Mouse (Mus musculus) left cerebral cortex, postnatal 10 days (tissue): ENCODE results near the gene 3110082I17Rik. TPM values are rescaled to one million over a fixed set of nuclear protein-coding genes. Genes with fewer than 3 reads are reported as not detected.

Source experiments
- DNase-seq, 2 experiments: peaks; one replicate each; pipeline ENCODE4 v3.0.0; 2021 to 2022; ENCODE audit warnings: low spot score in 2 of 2, mixed read lengths in 1 of 2; ENCODE audit errors: extremely low spot score in 1 of 2
- intact Hi-C: fragments of 180-260 bp; cut with DNase I; formaldehyde crosslinking; loops from one replicate; pipeline ENCODE4 v1.15.1; 2025
- total RNA-seq, 2 experiments: library from RNA; stranded (reverse); gene quantifications; 2 replicates each; pipeline ENCODE4 v1.2.3; 2021

3110082I17Rik gene
- total RNA-seq, 2 experiments from 2014 or later, result 20.1 to 20.2 TPM

- intact Hi-C loops, result loop anchor here (5.0 kb wide), 1 partner anchor 103 kb away; no protein-coding TSS in a partner anchor
Observed at GRCm38 (mm10) chr5:139464874-139465273, 4.5 kb upstream of the 3110082I17Rik start.

GRCm38 (mm10) chr5:139459938-139460337 is 389 bp downstream of the 3110082I17Rik start:
- DNase-seq, result no peak
- intact Hi-C loops, result loop anchor here (5.0 kb wide), 1 partner anchor 93 kb away; no protein-coding TSS in a partner anchor

More at GRCm38 (mm10) chr5:139464874-139465273, 4.5 kb upstream of the 3110082I17Rik start:
- no peak for DNase-seq

DNA sequence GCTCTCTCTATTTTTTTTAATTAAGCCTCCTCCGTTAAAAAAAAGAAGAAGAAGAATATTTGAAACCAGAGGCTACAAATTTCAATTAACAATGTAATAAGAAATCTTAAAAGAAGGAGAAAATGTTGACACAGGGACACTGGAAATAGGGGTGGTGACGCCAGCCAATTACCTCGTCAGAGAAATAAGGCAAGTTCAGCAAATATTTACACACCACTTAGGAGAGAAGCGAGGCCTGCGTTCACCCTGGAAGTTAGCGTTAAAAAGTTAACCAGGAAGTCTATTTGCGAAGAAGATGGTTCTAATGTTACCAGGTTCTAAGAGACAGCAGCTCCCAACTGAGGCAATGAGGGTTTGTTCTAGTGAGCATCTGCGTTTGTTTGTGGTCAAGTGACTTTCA is 3.1 kb downstream of the 3110082I17Rik start:
- no peak for DNase-seq
- intact Hi-C loops, result loop anchor here (5.0 kb wide), 1 partner anchor 90 kb away; no protein-coding TSS in a partner anchor

DNA sequence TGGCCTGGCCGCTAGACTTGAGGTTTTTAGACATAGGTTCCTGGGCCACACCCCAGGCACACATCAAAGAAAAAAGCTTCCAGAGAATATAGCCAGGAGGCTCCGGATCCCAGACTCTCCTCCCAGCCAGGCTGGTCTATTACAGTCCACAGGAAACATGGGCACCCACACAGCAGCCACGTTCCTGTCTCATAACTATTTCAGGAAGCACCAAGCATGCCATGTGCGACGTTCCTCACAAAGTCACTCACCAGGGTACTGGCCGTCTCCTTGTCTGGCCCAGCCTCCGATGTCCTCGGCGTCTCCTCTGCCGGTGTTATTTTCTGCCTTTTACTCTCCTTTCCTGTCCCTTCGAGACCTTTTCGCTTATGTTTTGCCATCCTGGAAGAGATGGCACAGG is 5.2 kb downstream of the 3110082I17Rik start:
- no peak for DNase-seq
- intact Hi-C loops, result loop anchor here (5.0 kb wide), 1 partner anchor 88 kb away; no protein-coding TSS in a partner anchor

DNA sequence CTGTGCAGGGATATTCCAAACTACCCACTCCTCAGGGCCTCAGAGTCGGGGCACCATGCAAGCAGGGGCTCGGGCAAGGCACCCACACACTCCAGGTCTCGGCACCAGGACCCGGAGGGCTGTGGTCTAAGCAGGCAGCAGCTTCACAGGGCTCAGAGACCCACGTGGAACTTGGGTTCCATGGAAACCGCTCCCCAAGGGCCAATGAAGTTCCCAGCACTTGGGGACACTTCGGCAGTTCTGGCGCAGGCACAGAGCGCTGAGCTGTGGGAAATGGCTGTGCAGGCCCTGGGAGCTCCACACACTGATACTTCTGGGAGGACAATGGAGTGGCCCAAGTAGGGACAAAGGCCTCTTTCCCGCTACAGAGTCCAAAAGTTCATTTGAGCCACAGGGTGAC is 7.3 kb downstream of the 3110082I17Rik start:
- intact Hi-C loops, result no loop called here
- DNase-seq, result no peak

GRCm38 (mm10) chr5:139449926-139450325 is 10.4 kb downstream of the 3110082I17Rik start:
- intact Hi-C loops, result loop anchor here (5.0 kb wide), 1 partner anchor 88 kb away; no protein-coding TSS in a partner anchor
- DNase-seq, result no peak

DNA sequence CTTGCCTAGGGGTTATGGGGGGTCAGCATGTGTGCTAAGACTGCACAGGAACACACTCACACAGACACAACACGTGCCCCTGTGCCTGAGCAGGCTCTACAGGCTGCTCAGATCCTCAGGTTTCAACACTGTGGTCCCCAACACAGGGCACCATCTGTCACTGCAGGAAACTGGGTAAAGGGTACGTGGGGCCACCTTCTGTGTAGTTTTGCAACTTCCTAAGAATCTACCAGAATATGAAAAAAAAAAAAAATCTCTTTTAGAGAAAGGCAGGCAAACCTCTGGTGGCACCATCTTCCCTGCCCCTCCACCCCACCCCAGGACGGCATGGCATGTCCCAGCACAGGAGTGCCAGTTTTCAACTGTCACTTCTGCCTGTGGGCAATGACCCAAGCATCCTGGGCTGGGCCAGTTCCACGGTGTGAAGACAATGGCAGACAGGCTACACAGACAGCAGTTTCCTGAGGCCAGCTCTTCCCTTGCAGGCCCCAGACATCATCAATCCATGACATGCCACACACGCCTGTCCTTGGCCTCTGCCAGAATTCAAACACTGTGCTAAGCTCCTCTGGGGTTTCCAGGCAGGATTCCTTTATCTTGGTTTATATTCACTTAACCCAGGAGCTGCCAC is 11.1 kb downstream of the 3110082I17Rik start:
- intact Hi-C loops, result loop anchor here (5.0 kb wide), 1 partner anchor 87 kb away; no protein-coding TSS in a partner anchor
- DNase-seq, result no peak

DNA sequence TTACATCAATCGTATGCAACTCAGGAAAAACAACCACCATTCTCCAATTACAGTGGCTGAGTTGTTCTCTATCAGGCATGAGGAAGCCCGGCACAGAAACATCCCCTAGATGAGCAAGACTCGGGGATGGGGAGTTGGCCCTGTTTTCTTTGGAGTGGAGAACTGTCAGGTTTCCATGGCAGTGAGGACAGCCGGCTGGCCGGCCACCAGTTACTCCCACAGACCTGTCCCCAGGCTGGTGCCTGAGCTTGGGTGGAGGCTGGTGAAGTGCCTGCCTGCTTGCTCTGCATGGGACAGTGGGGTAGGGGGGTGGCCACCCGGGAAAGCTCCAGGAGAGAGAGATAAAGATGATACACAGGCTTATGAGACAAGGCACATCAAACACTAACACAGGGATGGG is 12.3 kb downstream of the 3110082I17Rik start:
- DNase-seq, result no peak
- intact Hi-C loops, result loop anchor here (5.0 kb wide), 1 partner anchor 86 kb away; no protein-coding TSS in a partner anchor

GRCm38 (mm10) chr5:139445258-139445657 is 15.1 kb downstream of the 3110082I17Rik start:
- intact Hi-C loops, result loop anchor here (5.0 kb wide), 1 partner anchor 83 kb away; no protein-coding TSS in a partner anchor
- peak in 1 of 2 experiments; percentile 69 for DNase-seq

GRCm38 (mm10) chr5:139442962-139443361 is 17.4 kb downstream of the 3110082I17Rik start:
- intact Hi-C loops, result no loop called here
- no peak for DNase-seq

DNA sequence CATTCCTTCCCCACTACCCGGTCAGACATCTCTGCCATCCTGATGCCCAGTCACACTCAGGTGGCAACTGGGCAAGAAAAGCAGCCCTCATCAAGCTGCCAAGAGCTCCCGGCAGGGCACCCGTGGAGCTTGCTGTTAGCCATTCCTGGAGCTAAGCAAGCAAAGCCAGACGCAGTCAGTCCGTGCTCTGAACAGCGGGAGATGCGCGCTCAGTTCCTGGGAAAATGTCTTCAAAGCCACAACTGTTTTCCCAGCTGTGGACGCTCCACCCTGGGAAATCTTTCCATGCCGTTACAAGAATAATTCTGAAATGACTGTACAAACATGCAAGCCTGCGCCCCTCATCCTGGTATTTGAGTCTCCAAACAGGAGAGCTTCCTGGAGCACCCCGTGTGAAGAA is 17.9 kb downstream of the 3110082I17Rik start:
- peak in 1 of 2 experiments; percentile 90 for DNase-seq
- intact Hi-C loops, result no loop called here

DNA sequence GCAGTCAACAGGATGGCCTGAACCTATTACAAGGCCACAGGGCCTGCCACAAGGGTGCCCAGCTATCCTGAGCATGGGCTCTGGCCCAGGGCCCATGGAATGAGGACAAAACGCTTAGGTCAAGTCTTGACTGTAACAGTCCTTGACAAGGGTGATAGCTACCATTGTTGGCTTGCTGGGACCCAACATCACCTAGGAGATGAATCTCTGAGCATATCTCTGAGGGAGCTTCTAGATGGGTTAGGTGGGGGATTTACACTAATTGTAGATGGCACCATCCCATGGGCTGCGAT is 18.7 kb downstream of the 3110082I17Rik start:
- intact Hi-C loops, result no loop called here
- no peak for DNase-seq

DNA sequence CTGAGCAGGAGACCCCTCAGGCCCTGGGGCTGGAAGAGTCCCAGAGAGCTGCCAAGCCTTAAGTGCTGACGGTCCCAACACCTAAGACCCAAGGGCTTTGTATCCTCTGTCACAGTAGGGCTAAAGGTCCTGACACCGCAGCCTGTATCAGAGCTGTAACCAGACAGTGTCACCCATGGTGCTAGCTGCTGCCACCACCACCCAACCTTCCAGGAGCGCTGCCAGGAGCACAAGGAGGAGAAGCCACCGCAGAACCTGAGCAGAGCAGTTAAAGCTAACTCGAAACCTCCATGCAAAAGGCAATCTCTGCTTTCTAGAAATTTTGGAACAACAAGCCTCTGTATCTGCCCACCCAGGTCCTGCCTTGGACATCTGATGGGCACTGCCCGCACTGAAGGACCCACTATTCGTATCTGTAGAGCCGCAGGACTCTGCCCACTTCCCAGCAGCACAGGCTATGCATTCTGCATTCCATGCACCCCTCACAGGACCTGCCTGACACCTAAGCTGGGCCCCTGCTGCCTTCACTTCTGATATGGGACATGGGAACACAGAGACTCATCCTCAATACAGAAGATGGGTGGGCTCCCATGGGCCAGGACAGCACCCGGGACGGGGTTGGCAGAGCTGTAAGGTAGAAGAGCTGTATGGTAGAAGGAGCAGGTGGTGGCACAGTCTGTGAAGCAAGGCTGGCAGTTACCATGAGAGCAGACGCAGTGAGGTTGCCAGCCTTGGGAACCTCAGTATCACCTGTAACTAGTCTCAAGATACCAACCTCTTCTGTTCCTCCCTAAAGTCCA is 19.2 kb downstream of the 3110082I17Rik start:
- intact Hi-C loops, result no loop called here
- no peak for DNase-seq

DNA sequence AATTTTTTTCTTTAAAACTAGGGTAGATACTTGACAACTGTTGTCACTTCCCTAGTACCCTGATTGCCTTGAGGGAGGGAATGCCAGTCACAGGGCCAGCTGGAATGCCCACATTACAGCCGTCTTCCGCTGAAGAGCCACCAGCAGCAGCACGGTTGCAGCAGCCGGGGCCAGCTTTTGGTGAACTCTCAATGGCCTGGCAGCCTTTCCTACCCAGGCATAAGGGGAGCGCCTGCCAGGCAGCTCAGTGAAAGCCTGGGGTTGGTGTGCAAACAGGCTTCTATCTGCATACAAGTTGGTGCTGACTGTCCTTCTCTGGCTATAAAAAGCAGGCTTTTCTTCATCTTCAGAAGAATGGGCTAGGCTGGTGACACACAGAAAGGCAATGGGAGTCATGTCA is 19.9 kb downstream of the 3110082I17Rik start:
- intact Hi-C loops, result no loop called here
- no peak for DNase-seq

DNA sequence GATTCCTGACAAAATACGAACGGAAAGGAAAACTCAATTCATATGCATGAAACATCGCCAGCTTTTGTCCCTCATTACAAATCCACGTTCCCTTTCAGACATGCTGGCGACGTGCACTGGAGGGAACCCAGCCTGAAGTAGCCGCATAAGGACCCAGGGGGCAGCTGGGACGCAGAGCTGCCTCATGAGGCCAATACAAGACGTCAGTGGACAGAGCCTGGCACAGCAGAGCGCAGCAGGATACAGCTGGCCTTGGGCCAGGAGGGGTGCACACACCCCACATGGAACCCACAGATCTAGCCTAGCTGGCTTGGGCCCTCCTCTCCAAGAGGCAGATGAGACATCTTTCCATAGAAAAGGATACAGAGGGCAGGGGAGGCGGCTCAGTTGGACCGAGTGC is 21.9 kb downstream of the 3110082I17Rik start:
- peak in 1 of 2 experiments; percentile 48 for DNase-seq

DNA sequence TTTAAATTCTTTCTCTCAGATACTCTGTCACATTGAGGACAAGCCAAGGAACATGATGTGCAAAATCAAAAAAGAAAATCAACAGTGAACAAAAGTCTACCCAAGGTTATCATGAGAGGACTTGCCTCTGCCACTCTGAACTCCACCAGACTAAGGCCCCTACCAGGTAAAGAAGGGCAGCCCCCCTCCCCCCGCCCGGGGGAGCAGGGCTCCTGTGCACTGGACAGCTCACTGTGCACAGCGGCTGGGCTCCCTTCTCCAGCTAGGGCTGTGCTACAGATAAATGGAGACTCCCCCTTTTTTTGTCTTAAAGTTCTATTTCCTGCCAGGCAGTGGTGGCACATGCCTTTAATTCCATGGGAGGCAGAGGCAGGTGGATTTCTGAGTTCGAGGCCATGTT is 22.6 kb downstream of the 3110082I17Rik start:
- DNase-seq, result no peak
- intact Hi-C loops, result no loop called here

More for the DNA sequence above, 21.9 kb downstream of the 3110082I17Rik start:
- intact Hi-C loops, result no loop called here

GRCm38 (mm10) chr5:139434940-139435339 is 25.4 kb downstream of the 3110082I17Rik start:
- intact Hi-C loops, result no loop called here
- DNase-seq, result peak; percentile 76 to 84

- intact Hi-C loops, result no loop called here
- no peak for DNase-seq
Observed at GRCm38 (mm10) chr5:139433842-139434568, 26.3 kb downstream of the 3110082I17Rik start.
